Mouse (Mus musculus) macrophage (primary cell): ENCODE results near the gene Maml2. TPM values are rescaled to one million over a fixed set of nuclear protein-coding genes. Genes with fewer than 3 reads are reported as not detected.

Source experiments
- H3K27ac ChIP-seq: fragments of 350-480 bp; formaldehyde crosslinking; 2 replicates; pipeline ENCODE4 v1.9.0; 2021
- H3K36me3 ChIP-seq: fragments of 350-480 bp; formaldehyde crosslinking; 2 replicates; pipeline ENCODE4 v1.9.0; 2021; ENCODE audit errors: inconsistent target
- H3K4me3 ChIP-seq: fragments of 350-480 bp; formaldehyde crosslinking; 2 replicates; pipeline ENCODE4 v1.9.0; 2021; ENCODE audit errors: inconsistent target
- H3K79me2 ChIP-seq: fragments of 350-480 bp; formaldehyde crosslinking; 2 replicates; pipeline ENCODE4 v1.9.0; 2021; ENCODE audit errors: inconsistent target
- WGBS: methylation state at CpG from one replicate; pipeline ENCODE4 v1.1.7; 2026; ENCODE audit warnings: inconsistent platforms; ENCODE audit not compliant: missing documents; 5-methylcytosine and 5-hydroxymethylcytosine counted together
- polyA plus RNA-seq: library from polyadenylated mRNA; stranded (reverse); fragments of 250-400 nt; gene quantifications from 3 replicates; pipeline ENCODE4 v1.2.4, GENCODE M21; 2018; ENCODE audit warnings: inconsistent platforms

Maml2 gene
- polyA plus RNA-seq, 1 experiment from 2014 or later: 6.0 TPM

DNA sequence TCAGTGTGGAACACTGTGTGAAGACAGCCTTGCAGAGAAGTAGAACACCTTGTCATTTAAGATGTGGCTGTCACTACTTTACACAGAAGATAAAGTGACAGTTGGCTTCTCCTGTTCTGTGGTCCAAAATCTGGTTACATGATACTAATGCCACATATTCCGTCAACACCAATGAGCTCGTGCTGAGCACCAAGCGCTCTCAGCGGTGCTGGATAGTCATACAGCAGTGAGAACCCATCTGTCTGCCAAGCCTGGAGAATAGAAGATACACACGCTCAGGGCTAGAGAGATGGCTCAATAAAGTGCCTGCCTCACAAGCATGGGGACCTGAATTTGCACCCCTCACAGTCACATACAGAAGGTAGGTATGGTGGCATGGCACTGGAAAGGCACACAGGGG, 177.2 kb downstream of the Maml2 start:
- 90% methylated on average over 5 of the region's 5 CpGs for WGBS
- Histone ChIP-seq H3K27ac (no peak overlapping the region), H3K4me3 (no peak overlapping the region), H3K79me2 (no peaks in the 10 kb centered on the region), H3K36me3 (no peaks in the 10 kb centered on the region)

DNA sequence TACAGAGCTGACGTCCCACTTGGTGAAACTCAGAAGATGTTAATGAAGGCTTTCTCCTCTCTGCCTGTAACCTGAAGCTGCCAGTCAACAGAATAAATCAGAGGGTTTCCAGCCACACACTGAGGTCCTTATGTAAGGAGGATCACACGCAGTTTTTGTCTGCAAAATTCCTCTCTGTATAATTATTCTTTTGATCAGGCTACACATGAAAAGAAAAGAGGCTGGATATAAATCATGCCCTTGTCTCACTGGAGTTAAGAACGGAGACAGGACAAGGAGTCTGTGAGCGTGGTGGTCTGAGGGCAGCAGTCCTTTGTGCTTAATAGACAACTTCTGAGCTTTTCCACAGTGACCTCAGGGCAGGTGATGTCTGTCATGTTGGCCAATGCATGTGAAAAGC, 181.5 kb downstream of the Maml2 start:
- Histone ChIP-seq H3K36me3 (no peaks in the 10 kb centered on the region), H3K79me2 (no peaks in the 10 kb centered on the region), H3K4me3 (no peak overlapping the region), H3K27ac (no peak overlapping the region)
- 94% methylated on average over 4 of the region's 4 CpGs for WGBS

DNA sequence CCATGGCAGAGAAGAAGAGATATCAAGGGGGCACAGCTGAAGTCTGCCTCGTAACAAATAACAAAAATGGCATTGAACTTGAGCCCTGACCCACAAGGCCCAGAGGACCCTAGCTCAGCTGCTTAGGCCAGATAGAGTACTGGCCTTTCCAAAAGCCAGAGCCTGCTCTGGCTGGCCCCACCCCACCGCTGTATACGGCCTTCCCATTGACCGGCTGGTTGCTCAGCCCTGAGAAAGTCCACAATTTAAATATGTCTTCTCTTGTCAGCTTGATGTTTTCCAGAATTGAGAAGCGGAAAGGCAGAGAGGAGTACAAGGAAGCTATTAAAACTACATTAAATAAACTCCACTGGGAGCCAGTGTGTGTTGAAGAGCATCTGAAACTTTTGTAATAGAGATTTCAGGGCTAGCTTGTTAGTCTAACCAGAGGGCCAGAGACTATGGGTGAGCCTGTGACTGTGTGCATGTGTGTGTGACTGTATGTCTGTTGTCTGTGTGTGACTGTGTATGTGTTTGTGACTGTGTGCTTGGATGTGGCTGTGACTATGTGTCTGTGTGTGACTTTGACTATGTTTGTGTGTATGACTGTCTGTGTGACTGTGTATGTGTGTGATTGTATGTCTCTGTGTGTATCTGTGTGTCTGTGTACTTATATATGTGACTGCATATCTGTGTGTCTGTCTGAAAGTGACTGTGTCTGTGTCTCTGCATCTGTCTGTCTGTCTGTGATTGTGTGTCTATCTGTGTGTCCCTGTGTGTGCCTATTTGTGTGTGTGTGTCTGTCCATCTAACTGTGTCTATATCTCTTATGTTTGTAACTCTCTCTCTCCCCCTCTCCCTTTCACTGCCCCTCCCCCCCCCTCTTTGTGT, 185.7 kb downstream of the Maml2 start:
- Histone ChIP-seq H3K27ac (no peak overlapping the region), H3K79me2 (no peaks in the 10 kb centered on the region), H3K4me3 (no peak overlapping the region), H3K36me3 (no peaks in the 10 kb centered on the region)
- 92% methylated on average over 5 of the region's 5 CpGs for WGBS

DNA sequence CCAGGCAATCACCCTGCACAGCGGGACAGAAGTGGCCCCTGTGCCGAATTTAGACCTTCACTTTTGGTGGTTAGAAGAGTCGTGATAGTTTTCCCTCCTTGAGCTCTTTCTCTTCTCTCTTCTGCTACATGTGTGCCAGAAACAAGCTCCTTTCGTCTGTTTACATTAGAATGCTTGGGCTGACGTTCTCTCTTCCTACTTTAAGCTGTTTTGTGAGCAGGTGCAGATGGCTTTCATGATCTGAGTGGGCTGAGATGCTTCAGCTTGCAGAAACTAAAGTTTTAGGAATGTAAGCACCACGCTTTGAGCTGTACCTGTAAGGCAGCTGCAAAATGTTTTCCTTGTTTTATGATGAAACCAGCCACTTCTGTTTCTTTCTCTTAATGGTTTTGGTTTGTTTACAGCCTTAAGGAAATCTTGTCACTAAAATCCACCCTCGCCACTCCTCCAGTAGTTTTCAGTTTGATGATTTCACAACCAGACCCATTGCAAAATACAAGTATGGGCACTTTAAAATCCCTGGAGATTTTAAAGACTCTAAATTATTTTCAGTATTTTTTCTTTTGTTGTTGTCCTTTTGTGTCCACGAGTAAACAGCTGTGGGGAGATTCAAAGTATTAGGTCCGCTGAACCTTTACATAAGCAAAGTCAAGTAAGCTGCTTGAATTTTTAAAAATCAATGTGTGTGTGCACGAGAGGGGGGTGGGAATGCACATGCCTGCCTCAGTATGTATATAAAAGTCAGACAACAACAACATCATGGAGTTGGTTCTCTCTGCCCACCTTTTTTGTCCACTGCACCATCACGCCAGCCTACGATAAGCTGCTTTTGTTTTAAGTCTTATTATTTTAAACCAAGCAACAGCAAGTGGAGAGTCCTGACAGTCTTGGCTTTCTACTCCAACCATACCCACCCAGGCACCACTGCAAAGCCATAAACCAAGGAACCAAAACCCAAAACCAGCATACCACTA, 186.8 kb downstream of the Maml2 start:
- Histone ChIP-seq H3K4me3 (no peak overlapping the region), H3K27ac (no peak overlapping the region), H3K36me3 (no peaks in the 10 kb centered on the region), H3K79me2 (no peaks in the 10 kb centered on the region)
- WGBS: 48% methylated on average over 12 of the region's 12 CpGs

DNA sequence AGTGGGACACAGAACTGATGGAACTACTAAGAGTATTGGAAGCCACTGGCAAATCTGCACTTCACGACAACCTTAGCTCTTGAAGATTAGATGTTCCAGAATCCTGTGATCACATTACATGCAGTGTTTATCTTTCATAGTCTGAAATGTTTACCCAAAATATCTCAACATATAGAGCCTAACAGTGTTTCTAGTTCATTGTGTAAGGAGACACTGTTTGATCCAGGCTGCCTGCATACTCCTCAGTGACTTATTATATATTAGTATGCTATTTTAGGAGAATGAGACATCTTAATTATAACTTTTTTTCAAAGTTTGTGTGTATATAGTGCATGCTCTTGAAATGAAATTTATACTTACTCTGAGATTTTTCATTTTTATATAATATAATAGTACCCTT, 188.2 kb downstream of the Maml2 start:
- H3K27ac ChIP-seq: no peak overlapping the region

DNA sequence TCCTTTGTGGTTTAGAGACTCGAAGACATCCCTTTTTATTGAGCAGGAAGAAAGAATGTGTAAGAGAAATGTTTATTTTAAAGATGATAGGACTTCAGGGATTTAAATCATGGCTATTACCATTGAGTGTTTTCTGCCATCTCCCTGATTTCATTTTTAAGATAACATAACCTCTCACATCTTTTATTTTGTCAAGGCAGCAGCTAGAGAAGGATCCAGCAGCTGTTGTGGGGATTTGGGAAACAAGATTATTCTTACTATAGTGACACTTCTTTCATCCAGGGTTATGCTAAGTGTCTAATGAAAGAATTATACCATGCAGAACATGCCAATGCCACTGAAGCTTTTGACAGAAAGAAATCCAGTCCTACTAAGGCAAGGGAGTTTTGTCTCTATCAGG, 193.3 kb downstream of the Maml2 start:
- H3K27ac ChIP-seq: no peak overlapping the region
- no peak overlapping the region for H3K4me3 ChIP-seq
- H3K79me2 ChIP-seq: no peaks in the 10 kb centered on the region
- WGBS: 42% methylated on average over 1 of the region's 1 CpGs
- no peaks in the 10 kb centered on the region for H3K36me3 ChIP-seq

More for the DNA sequence above, 188.2 kb downstream of the Maml2 start:
- H3K79me2 ChIP-seq: no peaks in the 10 kb centered on the region
- H3K36me3 ChIP-seq: no peaks in the 10 kb centered on the region
- WGBS: 96% methylated on average over 1 of the region's 1 CpGs
- no peak overlapping the region for H3K4me3 ChIP-seq

DNA sequence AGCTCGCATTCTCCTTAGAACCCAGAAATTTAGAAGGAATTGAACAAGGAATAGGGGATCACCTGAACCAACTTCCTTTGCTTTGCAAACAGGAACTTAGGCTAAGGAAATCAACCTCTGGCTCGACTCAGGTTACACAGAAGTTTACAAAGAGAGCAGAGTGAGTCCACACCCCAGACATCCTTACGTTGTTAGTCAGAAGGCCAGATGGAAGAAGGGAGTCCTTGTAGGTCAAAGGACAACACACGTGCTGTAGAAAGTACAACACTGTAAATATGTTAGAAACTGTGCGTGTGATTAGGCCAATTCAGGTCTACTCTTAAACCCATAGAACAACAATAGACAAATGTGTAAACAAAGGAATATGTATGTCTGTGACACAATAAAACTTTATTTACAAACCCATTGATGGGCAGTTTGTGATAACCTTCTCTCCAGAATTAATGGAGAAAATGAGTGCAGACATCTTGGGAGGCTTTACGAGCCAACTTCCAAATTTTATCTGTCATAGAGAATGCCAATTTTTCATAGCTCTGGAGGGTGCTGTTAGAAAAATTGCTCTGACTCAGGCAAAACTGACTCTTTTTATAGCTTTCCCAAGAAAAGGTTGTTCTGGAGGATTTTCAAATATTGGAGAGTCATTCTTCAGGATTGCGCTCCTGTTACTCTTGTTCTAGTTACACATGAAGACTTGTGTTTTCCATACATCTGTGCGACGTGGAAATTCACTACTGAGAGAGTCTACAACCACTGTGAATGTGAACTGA, 194.3 kb downstream of the Maml2 start:
- no peaks in the 10 kb centered on the region for H3K36me3 ChIP-seq
- H3K79me2 ChIP-seq: no peaks in the 10 kb centered on the region
- WGBS: 83% methylated on average over 9 of the region's 9 CpGs
- H3K27ac ChIP-seq: no peak overlapping the region
- no peak overlapping the region for H3K4me3 ChIP-seq

DNA sequence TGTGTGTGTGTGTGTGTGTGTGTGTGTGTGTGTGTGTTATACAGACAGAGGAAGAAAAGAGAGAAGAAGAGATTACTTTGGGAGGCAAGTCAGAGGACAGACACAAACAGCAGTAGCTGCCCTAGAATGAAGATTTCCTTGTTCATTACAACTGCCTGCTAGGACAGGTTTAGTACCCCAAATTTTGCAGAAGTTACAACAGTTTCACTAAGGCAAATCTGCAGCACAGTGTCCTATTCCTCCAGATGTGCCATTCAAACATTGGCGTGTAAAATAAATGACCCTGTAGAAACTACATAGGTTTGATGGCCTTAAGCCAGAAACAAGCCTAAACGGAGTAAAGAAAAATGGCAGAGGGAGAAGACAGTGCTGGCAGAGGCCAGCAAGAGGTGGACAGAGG, 195.1 kb downstream of the Maml2 start:
- H3K36me3 ChIP-seq: no peaks in the 10 kb centered on the region
- 58% methylated on average over 2 of the region's 2 CpGs for WGBS
- H3K4me3 ChIP-seq: no peak overlapping the region
- no peaks in the 10 kb centered on the region for H3K79me2 ChIP-seq
- H3K27ac ChIP-seq: no peak overlapping the region

DNA sequence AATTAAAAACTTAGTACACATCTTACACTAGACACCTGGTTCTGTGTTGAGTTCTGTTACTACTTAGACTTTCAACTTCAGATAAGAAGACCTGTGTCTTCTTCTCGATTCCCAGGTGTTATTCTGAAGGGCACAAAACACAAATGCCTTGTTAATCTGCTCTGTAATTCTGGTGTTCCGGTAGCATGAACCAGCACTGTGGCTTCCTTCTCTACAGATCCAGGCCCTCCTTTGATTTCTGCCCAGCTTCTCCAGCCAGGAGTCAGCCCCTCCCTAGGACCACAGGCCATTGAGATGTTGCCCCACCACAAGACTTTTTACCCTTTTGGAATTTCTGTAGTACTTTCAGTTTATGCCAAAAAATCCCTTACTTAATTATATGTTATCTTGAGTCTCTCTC, 196.0 kb downstream of the Maml2 start:
- H3K4me3 ChIP-seq: no peak overlapping the region
- no peaks in the 10 kb centered on the region for H3K79me2 ChIP-seq
- no peaks in the 10 kb centered on the region for H3K36me3 ChIP-seq
- WGBS: 93% methylated on average over 2 of the region's 2 CpGs
- no peak overlapping the region for H3K27ac ChIP-seq

DNA sequence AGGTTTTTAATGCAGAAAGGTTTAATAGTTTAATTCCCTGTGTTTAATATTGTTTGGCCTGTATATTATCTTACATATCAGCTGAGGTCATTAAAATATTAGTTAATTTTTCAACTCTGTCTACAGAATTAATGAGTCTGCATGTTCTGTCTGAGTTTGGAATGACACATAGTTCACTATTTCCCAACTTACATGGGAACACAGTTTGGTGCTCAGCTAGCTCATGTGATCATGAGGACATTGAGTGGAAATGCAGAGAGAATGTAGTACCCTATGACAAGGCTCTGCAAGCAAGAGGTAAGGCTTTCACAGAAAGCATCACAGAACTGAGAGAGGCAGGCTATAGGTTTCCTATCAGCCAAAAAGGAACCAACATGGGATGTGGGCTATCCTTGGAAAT, 197.8 kb downstream of the Maml2 start:
- Histone ChIP-seq H3K79me2 (no peaks in the 10 kb centered on the region), H3K27ac (no peak overlapping the region), H3K36me3 (no peaks in the 10 kb centered on the region), H3K4me3 (no peak overlapping the region)

DNA sequence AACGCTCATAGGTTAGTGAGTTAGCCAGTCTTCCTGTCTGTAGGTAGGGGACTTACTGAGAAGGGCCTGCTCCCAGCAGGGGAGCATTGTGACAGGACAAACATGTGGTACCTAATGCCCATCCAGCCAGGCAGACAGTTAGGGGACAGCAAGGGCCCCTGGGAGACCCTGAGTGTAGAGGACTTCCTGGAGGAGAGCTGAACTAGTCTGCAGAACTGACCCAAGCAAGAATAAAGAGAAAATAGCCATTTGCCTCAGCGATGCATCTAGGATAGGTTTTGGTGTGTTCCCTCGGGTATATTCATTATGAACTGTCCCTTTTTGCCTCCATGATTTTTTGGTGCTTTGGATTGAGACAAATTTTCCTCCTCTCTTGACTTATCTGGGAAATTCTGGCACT, 199.3 kb downstream of the Maml2 start:
- Histone ChIP-seq H3K27ac (no peak overlapping the region), H3K4me3 (no peak overlapping the region), H3K36me3 (no peaks in the 10 kb centered on the region), H3K79me2 (no peaks in the 10 kb centered on the region)
- WGBS: 85% methylated on average over 3 of the region's 3 CpGs

DNA sequence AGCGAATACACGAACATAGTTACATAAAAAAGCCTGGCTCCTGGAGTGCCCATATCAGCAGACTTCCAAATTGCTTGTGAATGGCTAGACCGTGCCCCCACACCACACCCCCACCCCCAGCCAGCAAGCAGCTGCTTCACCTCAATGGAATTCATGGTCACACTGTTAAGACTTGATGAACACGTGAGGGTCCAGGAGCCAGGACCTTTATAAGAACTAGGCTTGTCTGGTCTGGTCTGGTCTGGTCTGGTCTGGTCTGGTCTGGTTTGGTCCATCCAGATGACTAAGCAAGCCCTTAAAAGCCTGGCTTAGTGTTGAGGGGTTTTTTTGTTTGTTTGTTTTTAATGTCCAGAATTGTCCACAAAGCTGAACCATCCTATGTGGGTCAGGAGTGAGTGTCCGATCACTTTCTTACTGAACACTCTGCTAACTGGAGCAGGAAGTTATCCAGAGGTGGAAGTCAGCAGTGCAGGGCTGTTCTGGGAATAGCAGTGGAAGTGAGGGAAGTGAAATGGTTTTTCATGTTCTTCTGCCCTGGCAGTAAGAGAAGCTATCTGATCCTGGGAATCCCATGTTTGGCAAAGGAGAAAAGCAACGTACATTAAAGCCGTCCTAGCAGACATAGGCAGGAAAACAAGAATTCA, 200.1 kb downstream of the Maml2 start:
- Histone ChIP-seq H3K36me3 (no peaks in the 10 kb centered on the region), H3K4me3 (no peak overlapping the region), H3K27ac (no peak overlapping the region), H3K79me2 (no peaks in the 10 kb centered on the region)
- WGBS: 91% methylated on average over 7 of the region's 7 CpGs

DNA sequence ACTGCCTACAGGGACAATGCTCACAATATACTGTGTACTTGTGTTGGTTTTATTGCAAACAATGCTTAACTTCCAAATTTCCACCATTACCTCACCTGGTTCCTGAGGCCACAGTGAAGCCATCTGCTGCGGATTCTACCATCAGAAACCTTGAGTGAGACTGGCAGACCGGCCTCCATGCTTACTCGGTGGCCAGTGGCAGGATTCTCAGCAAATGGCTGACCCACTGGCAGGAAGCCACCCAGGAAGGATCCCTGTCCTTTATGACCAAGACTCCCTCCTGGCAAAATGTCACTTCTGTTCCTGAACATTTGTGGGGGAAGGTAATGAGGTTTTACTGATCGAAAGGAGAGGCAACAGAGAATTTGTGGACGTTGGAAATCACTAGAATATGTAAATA, 202.3 kb downstream of the Maml2 start:
- Histone ChIP-seq H3K4me3 (no peak overlapping the region), H3K27ac (no peak overlapping the region), H3K79me2 (no peaks in the 10 kb centered on the region), H3K36me3 (no peaks in the 10 kb centered on the region)
- 93% methylated on average over 5 of the region's 5 CpGs for WGBS

DNA sequence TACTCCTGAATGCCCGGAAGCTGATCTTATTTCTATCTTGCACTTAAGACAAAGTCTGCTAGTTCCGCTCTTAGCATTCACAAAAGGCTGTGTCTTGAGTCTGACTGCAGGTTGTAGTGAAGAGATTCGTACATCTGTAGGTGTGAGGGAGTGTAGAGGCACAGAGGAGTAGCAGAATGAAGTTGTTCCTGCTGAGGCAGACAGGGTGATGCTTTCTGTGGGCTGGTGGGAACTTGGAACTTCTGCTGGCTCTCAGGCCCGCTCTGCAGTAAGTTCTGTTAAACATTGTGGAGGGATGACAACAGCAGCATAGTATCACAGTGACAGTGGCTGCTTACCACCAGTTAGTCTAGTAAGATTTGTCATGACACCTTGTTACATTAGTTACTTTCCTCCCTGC, 207.3 kb downstream of the Maml2 start:
- H3K27ac ChIP-seq: no peak overlapping the region
- H3K4me3 ChIP-seq: no peak overlapping the region
- H3K79me2 ChIP-seq: no peaks in the 10 kb centered on the region
- WGBS: 93% methylated on average over 4 of the region's 4 CpGs
- no peaks in the 10 kb centered on the region for H3K36me3 ChIP-seq
